Mouse (Mus musculus): ENCODE measurements around the gene Olfr640.

The Olfr640 gene

GRCm38 (mm10) chr7:104025473-104025872 lies at the start of gene Olfr640:
Olfr640 (minus strand) TSS chr7:104025573.
- in situ Hi-C loops (cut with MseI, MboI): no loop called here

DNA sequence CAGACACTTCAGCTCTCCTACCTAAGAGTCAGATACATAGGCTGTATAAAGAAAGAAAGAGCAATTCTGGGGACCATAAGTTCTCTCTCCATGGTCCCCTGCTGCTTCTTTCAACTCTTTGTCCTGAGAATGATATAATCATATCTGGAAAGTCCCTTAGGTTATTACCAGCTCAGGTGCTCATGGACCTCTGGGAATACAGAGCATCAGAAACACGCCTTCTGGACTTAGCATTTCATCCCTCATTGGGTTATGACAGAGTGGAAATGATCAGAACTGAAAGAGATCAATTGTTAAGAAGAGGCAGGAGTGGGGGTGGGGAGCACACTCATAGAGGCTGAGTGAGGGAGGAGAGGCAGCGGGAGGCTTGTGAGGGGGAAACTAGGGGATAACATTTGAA lies 46.4 kb upstream of the Olfr640 start, which contains the start of gene Olfr644:
Gene Olfr644, minus strand, starts transcription at position 101 of the 400 bp plus-strand sequence.
- in situ Hi-C loops (cut with MseI, MboI): no loop called here

DNA sequence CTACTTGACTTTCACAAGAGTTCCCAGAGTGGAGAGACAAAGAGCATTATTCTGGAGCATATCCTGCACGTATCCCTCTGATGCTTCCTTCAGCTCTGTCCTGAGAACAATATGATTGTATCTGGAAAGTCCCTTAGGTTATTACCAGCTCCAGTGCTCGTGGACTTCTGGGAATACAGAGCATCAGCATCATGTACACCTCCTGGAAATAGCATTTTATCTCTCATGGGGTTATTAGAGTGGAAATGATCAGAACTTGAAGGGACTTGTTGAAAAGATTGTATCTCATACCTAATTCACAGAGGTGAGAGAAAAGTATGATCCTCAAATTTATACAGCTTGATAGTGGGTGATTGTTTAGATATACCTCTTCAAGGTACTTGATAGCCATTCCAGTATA lies 36.0 kb upstream of the Olfr640 start, which contains the start of gene 4930516K23Rik:
Gene 4930516K23Rik, minus strand, starts transcription at position 101 of the 400 bp plus-strand sequence.
- in situ Hi-C loops (cut with MseI, MboI): no loop called here

DNA sequence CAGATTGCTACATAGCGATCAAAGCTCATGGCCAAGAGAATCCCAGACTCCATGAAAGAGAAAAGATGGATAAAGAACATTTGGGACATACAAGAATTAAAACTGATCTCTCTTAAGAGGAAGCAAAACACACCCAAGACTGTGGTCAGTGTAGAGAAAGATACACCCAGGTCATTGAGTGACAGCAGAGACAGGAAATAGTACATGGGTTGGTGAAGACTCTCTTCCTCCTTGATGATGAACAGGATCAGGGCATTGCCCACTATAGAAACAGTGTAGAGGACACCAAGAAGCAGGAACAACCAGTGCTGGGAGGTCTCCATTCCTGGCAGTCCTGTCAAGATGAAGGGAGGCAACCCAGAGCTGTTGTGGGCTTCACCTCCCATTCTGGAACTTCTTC lies 33.8 kb upstream of the Olfr640 start:
- in situ Hi-C loops (cut with MseI, MboI): no loop called here

DNA sequence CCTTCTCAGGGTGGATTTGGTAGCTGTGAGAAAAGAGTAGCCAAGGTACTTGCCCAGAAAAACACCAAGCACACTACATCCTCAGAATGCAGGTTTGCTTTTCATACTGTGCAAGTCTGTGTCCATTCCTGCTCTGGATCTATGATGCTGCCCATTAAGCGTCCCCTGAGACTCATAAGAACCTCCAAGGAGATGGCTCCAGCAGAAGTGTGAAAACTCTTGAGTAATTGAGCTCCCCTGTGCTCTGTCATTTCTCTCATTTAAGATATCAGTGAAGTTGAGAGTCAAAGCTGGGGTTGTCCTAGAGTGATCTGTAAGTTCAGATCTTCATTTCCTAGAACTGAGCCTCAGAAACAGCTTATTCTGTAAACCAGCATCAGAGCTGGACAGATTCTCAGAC lies 27.2 kb upstream of the Olfr640 start, which contains the start of gene Olfr642:
Gene Olfr642, minus strand, starts transcription at position 101 of the 400 bp plus-strand sequence.
- in situ Hi-C loops (cut with MseI, MboI): no loop called here

DNA sequence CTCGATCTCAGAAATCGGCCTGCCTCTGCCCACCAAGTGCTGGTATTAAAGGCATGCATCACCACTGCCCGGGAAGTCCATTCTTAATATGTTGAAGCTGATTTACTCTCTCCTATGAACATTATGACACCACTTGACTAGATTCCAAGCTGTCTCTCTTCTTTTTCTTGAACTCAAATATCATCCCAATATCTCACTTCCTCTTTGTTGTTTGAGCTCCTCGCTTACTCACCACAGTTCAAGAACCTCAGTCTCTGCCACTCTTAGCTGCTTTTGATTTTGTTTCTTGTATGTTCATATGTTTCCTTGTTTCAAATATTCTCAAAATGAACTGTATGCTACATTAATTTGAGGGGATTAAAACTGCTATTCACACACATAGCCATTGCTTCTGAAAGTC lies 25.4 kb upstream of the Olfr640 start:
- in situ Hi-C loops (cut with MseI, MboI): no loop called here

DNA sequence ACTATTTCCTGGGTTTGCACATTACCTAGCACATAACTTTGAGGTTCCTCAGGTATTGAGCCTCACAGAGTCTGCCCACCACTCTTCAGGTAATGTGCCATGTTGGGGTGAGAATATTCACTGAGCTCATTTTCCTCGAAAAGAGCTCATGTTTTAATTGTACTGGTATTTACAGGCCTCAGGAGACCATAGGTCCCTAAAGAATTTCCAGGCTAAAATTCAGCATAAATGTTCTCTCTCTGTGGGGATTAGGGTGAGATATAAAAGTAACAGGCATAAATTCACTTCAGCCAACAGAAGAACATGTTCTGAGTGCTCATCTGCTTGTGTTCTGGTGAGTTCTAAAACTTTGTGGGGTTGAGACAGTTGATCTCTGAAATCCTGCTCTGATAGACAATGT lies 9.8 kb upstream of the Olfr640 start, which contains the start of gene Olfr641:
Gene Olfr641, plus strand, starts transcription at position 301 of the 400 bp plus-strand sequence.
- in situ Hi-C loops (cut with MseI, MboI): no loop called here

GRCm38 (mm10) chr7:104026978-104027377 lies 1.6 kb upstream of the Olfr640 start:
- in situ Hi-C loops (cut with MseI, MboI): no loop called here

DNA sequence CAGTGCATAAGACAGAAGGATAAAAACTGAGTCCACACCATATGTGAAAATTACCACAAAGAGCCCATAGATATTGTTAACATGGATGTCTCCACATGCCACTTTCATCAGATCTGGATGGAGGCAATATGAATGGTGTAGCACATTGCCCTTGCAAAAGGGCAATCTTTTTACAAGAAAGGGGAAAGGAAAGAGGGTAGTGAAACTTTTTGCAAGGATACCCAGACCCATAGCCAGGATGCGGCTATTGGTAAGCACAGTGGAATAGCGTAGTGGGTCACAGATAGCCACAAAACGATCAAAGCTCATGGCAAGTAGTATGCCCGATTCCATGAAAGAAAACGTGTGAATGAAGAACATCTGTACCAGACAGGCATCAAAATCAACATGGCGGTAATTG lies 3.7 kb downstream of the Olfr640 start:
- in situ Hi-C loops (cut with MseI, MboI): no loop called here

DNA sequence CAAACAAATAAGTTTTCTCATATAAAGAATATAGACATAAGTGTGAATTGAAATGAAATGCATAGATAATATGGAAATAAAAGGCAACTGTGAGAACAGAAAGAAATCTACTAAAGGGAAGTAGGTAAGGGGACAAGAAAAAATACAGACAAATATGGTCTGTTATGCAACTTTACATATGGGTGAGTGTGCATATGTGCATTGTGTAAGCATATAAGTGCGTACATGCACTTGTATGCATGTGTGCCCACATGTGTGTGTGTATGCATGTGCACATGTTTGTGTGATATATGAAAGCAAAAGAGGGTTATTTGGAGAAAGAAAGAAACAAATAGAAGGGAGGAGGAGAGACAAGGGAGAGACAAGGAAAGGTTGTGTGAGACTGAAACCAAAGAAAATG lies 6.4 kb downstream of the Olfr640 start:
- in situ Hi-C loops (cut with MseI, MboI): no loop called here

DNA sequence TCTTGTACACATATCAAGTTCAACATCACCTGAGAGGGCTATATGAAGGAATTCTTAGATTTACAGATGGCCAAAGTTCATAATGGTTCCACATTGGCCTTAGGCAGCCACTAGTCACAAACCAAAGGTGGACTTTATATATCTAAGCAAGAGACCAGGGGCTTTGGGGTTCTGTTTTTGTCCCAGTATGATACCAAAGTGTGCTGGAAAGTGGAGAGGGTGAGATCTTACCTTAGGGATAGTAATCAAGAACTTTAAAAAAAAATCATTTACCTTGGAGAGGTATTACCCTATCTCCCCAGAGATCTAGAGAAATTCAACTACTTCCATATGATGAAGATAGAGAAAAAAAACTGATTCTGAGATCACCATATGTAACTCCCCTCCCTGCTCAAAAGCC lies 8.2 kb downstream of the Olfr640 start, which contains the start of gene Olfr639:
Gene Olfr639, minus strand, starts transcription at position 101 of the 400 bp plus-strand sequence.
- in situ Hi-C loops (cut with MseI, MboI): no loop called here

DNA sequence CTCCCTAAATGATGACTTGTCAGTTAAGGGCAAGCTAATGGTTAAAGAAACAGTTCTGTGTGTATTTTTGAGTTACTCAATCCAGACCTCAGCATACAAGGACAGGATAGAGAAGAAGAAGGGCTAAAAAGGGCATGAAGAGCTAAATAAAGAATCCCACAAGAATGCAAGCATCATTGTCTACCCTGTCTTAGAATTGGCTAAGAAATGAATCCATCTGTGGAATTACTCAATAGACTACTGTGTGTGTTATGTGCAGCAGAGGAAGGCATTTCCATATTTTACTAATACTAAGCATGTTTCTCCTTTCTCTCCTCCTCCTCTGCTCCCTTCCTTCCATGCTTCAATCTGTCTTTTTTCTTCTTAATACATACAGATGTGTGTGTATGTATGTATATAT lies 26.2 kb downstream of the Olfr640 start:
- in situ Hi-C loops (cut with MseI, MboI): no loop called here

DNA sequence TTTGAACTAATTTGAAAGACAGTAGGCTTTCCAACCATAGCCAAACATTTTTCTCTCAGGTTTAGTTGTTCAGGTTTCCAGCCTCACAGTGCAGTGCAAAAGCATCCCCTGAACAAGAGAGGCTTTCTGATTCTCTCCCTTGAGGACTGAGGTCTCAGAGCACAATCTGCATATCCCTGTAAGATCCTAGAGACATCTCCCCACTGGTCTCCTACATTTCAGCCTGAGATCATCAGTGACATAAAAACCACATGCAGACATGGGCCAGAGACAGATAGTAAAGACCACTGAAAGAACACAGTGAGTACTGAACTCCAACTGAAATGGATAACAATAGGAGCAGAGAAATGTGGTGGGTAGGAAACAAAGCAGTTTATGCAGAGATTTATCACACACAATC lies 26.9 kb downstream of the Olfr640 start, which contains the start of gene Olfr638:
Gene Olfr638, plus strand, starts transcription at position 301 of the 400 bp plus-strand sequence.
- in situ Hi-C loops (cut with MseI, MboI): no loop called here

DNA sequence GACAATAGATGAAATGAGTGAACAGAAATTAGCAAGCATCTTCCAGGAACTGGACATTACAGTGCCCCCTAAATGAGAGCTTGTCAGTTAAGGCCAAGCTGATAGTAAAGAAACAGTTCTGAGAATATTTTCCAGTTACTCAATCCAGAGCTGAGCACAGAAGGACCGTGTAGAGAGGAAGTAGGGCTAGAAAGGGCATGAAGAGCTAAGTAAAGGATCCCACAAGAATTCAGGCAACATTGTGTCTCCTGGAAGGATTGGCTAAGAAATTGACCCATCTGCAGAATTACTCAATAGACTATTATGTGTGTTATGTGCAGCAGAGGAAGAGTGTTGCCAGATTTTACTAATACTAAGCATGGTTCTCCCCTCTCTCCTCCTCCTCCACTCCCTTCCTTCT lies 53.6 kb downstream of the Olfr640 start:
- in situ Hi-C loops (cut with MseI, MboI): no loop called here

- in situ Hi-C loops (cut with MseI, MboI): no loop called here
Measured at GRCm38 (mm10) chr7:103970852-103971251, 54.5 kb downstream of the Olfr640 start, which contains the start of gene Olfr635. Olfr635 (plus strand) TSS chr7:103971152.
